Mouse (Mus musculus): ENCODE measurements around the gene Atrnl1. TPM values are rescaled to one million over a fixed set of nuclear protein-coding genes. Genes with fewer than 3 reads are reported as not detected.

The Atrnl1 gene
- polyA plus RNA-seq, 1 experiment, result 8.8 TPM

GRCm38 (mm10) chr19:58082751-58083150 is 471.9 kb downstream of the Atrnl1 start:
- Histone ChIP-seq H3K4me1 (ENCODE audit: control insufficient read depth, insufficient read depth, low read length) (no peaks in the 10 kb centered on the region), H3K4me3 (ENCODE audit: insufficient read depth, low read length) (no peak overlapping the region), H3K27ac (ENCODE audit: insufficient read depth, low read depth, low read length) (no peak overlapping the region)
- TF ChIP-seq CTCF (IDR thresholded peaks at IDR 0.05; ENCODE audit: low read depth, low read length), result no peak
- no peak for TF ChIP-seq POLR2A (IDR thresholded peaks at IDR 0.05; ENCODE audit: borderline replicate concordance, low read depth, low read length)

GRCm38 (mm10) chr19:58084826-58085225 is 474.0 kb downstream of the Atrnl1 start:
- no peaks in the 10 kb centered on the region for H3K4me1 ChIP-seq (ENCODE audit: control insufficient read depth, insufficient read depth, low read length)
- no peak overlapping the region for H3K4me3 ChIP-seq (ENCODE audit: insufficient read depth, low read length)
- TF ChIP-seq CTCF (IDR thresholded peaks at IDR 0.05; ENCODE audit: low read depth, low read length) (no peak), POLR2A (IDR thresholded peaks at IDR 0.05; ENCODE audit: borderline replicate concordance, low read depth, low read length) (no peak)
- no peak overlapping the region for H3K27ac ChIP-seq (ENCODE audit: insufficient read depth, low read depth, low read length)

GRCm38 (mm10) chr19:58086734-58087133 is 475.9 kb downstream of the Atrnl1 start:
- Histone ChIP-seq H3K27ac (ENCODE audit: insufficient read depth, low read depth, low read length) (no peak overlapping the region), H3K4me1 (ENCODE audit: control insufficient read depth, insufficient read depth, low read length) (no peaks in the 10 kb centered on the region)
- TF ChIP-seq POLR2A (IDR thresholded peaks at IDR 0.05; ENCODE audit: borderline replicate concordance, low read depth, low read length) (no peak), CTCF (IDR thresholded peaks at IDR 0.05; ENCODE audit: low read depth, low read length) (no peak)

GRCm38 (mm10) chr19:58087901-58088300 is 477.1 kb downstream of the Atrnl1 start:
- TF ChIP-seq CTCF (IDR thresholded peaks at IDR 0.05; ENCODE audit: low read depth, low read length), result no peak
- no peak for TF ChIP-seq POLR2A (IDR thresholded peaks at IDR 0.05; ENCODE audit: borderline replicate concordance, low read depth, low read length)
- Histone ChIP-seq H3K4me3 (ENCODE audit: insufficient read depth, low read length) (no peak overlapping the region), H3K27ac (ENCODE audit: insufficient read depth, low read depth, low read length) (no peak overlapping the region), H3K4me1 (ENCODE audit: control insufficient read depth, insufficient read depth, low read length) (no peaks in the 10 kb centered on the region)

More at GRCm38 (mm10) chr19:58086734-58087133, 475.9 kb downstream of the Atrnl1 start:
- H3K4me3 ChIP-seq (ENCODE audit: insufficient read depth, low read length), result no peak overlapping the region

GRCm38 (mm10) chr19:58088433-58088832 is 477.6 kb downstream of the Atrnl1 start:
- H3K4me1 ChIP-seq (ENCODE audit: control insufficient read depth, insufficient read depth, low read length), result no peaks in the 10 kb centered on the region
- no peak overlapping the region for H3K27ac ChIP-seq (ENCODE audit: insufficient read depth, low read depth, low read length)
- TF ChIP-seq CTCF (IDR thresholded peaks at IDR 0.05; ENCODE audit: low read depth, low read length) (no peak), POLR2A (IDR thresholded peaks at IDR 0.05; ENCODE audit: borderline replicate concordance, low read depth, low read length) (no peak)
- no peak overlapping the region for H3K4me3 ChIP-seq (ENCODE audit: insufficient read depth, low read length)

GRCm38 (mm10) chr19:58091911-58092310 is 481.1 kb downstream of the Atrnl1 start:
- no peak overlapping the region for H3K4me3 ChIP-seq (ENCODE audit: insufficient read depth, low read length)
- H3K4me1 ChIP-seq (ENCODE audit: control insufficient read depth, insufficient read depth, low read length), result no peaks in the 10 kb centered on the region
- TF ChIP-seq CTCF (IDR thresholded peaks at IDR 0.05; ENCODE audit: low read depth, low read length) (no peak), POLR2A (IDR thresholded peaks at IDR 0.05; ENCODE audit: borderline replicate concordance, low read depth, low read length) (no peak)
- no peak overlapping the region for H3K27ac ChIP-seq (ENCODE audit: insufficient read depth, low read depth, low read length)

GRCm38 (mm10) chr19:58094781-58095543 is 484.1 kb downstream of the Atrnl1 start:
- no peak overlapping the region for H3K4me3 ChIP-seq (ENCODE audit: insufficient read depth, low read length)
- no peaks in the 10 kb centered on the region for H3K4me1 ChIP-seq (ENCODE audit: control insufficient read depth, insufficient read depth, low read length)
- TF ChIP-seq POLR2A (IDR thresholded peaks at IDR 0.05; ENCODE audit: borderline replicate concordance, low read depth, low read length) (no peak), CTCF (IDR thresholded peaks at IDR 0.05; ENCODE audit: low read depth, low read length) (no peak)
- no peak overlapping the region for H3K27ac ChIP-seq (ENCODE audit: insufficient read depth, low read depth, low read length)

GRCm38 (mm10) chr19:58095776-58096175 is 484.9 kb downstream of the Atrnl1 start:
- no peak overlapping the region for H3K27ac ChIP-seq (ENCODE audit: insufficient read depth, low read depth, low read length)
- TF ChIP-seq CTCF (IDR thresholded peaks at IDR 0.05; ENCODE audit: low read depth, low read length), result no peak
- no peak for TF ChIP-seq POLR2A (IDR thresholded peaks at IDR 0.05; ENCODE audit: borderline replicate concordance, low read depth, low read length)
- H3K4me3 ChIP-seq (ENCODE audit: insufficient read depth, low read length), result no peak overlapping the region
- H3K4me1 ChIP-seq (ENCODE audit: control insufficient read depth, insufficient read depth, low read length), result no peaks in the 10 kb centered on the region

GRCm38 (mm10) chr19:58097195-58097594 is 486.4 kb downstream of the Atrnl1 start:
- no peak overlapping the region for H3K27ac ChIP-seq (ENCODE audit: insufficient read depth, low read depth, low read length)
- H3K4me3 ChIP-seq (ENCODE audit: insufficient read depth, low read length), result no peak overlapping the region
- no peak for TF ChIP-seq CTCF (IDR thresholded peaks at IDR 0.05; ENCODE audit: low read depth, low read length)
- TF ChIP-seq POLR2A (IDR thresholded peaks at IDR 0.05; ENCODE audit: borderline replicate concordance, low read depth, low read length), result no peak
- H3K4me1 ChIP-seq (ENCODE audit: control insufficient read depth, insufficient read depth, low read length), result no peaks in the 10 kb centered on the region

- Histone ChIP-seq H3K4me1 (ENCODE audit: control insufficient read depth, insufficient read depth, low read length) (peaks cover 6% of the 10 kb centered on the region; the same call in 1 of the 2 replicates), H3K27ac (ENCODE audit: insufficient read depth, low read depth, low read length) (no peak overlapping the region), H3K4me3 (ENCODE audit: insufficient read depth, low read length) (no peak overlapping the region)
- no peak for TF ChIP-seq CTCF (IDR thresholded peaks at IDR 0.05; ENCODE audit: low read depth, low read length)
- TF ChIP-seq POLR2A (IDR thresholded peaks at IDR 0.05; ENCODE audit: borderline replicate concordance, low read depth, low read length), result no peak
Observed at GRCm38 (mm10) chr19:58099539-58099938, 488.7 kb downstream of the Atrnl1 start.
